ENCODE assay signal across 7 mouse cellular contexts in the genomic region with DNA sequence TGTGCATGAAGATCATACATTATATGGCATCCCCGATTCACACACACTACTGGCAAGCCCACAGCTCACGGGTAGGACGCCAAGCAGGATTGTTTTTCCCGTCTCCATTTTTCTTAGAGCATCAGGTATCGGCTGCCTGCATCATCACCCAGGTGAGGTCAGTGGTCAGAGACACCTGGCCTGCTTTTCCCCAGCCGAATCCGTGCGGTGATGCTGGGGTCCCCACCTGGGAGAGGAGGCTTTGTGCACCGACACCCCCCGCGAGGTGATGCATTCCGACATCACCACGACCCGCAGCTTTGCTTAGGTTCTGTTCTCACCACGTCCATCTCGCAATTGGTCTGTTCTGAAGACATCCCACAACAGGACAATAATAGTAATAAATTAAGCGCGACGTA. TPM values are rescaled to one million over a fixed set of nuclear protein-coding genes. Genes with fewer than 3 reads are reported as not detected.
DNase-seq lines count a peak whose midpoint lies in the region; ATAC-seq and TF ChIP-seq lines count a peak whose summit lies in the region.

No protein-coding gene starts in this region.

- TF ChIP-seq CTCF in layer of hippocampus, adult 2 months (conservative IDR thresholded peaks at IDR 0.05): no peak
- TF ChIP-seq CTCF in bone marrow, adult 2 months (IDR thresholded peaks at IDR 0.05; ENCODE audit: control insufficient read depth, insufficient read depth, low read length): no peak

- H3K36me3 ChIP-seq in embryonic facial prominence, embryonic 14.5 days (ENCODE audit: control insufficient read depth, insufficient read depth, low read length): no peaks in the 10 kb centered on the region
- no peaks in the 10 kb centered on the region for H3K36me3 ChIP-seq in intestine, embryonic 15.5 days
- no peaks in the 10 kb centered on the region for H3K36me3 ChIP-seq in neural tube, embryonic 13.5 days

- peak overlapping the region; percentile 77 for H3K9ac ChIP-seq in embryonic facial prominence, embryonic 14.5 days (ENCODE audit: low read depth, low read length)
- peak overlapping the region; percentile 60 for H3K9ac ChIP-seq in intestine, embryonic 15.5 days
- H3K9ac ChIP-seq in neural tube, embryonic 13.5 days: peak overlapping the region; percentile 89

- TF ChIP-seq POLR2A in bone marrow, adult 2 months (IDR thresholded peaks at IDR 0.05; ENCODE audit: borderline replicate concordance, control insufficient read depth, low read depth, low read length): no peak

- peak overlapping the region; percentile 95 for H3K4me2 ChIP-seq in embryonic facial prominence, embryonic 14.5 days (ENCODE audit: low read depth, low read length)
- H3K4me2 ChIP-seq in intestine, embryonic 15.5 days (replicated peaks): peak overlapping the region; percentile 99
- H3K4me2 ChIP-seq in neural tube, embryonic 13.5 days: peak overlapping the region; percentile 84

- 0 out of 2 replicates have a peak, but pooled peaks have one; percentile 15 for ATAC-seq in embryonic facial prominence, embryonic 14.5 days (ENCODE audit: low read depth)
- ATAC-seq in intestine, embryonic 15.5 days: peak; percentile 39
- peak; percentile 65 for ATAC-seq in neural tube, embryonic 13.5 days (ENCODE audit: low read depth)

- H3K27ac ChIP-seq in layer of hippocampus, adult 2 months: peak overlapping the region; percentile 80
- no peak overlapping the region for H3K27ac ChIP-seq in bone marrow, adult 2 months (ENCODE audit: control insufficient read depth, insufficient read depth, low read depth, low read length, poor library complexity)
- no peak overlapping the region for H3K27ac ChIP-seq in embryonic facial prominence, embryonic 14.5 days (replicated peaks; ENCODE audit: low read depth, low read length)
- no peak overlapping the region for H3K27ac ChIP-seq in intestine, embryonic 15.5 days
- peak overlapping the region; percentile 79 for H3K27ac ChIP-seq in neural tube, embryonic 13.5 days (replicated peaks)

- DNase-seq in layer of hippocampus, adult 2 months (ENCODE audit: low spot score in 2 of 2): no peak
- no peak for DNase-seq in layer of hippocampus, adult 9-11 months
- no peak for DNase-seq in embryonic facial prominence, embryonic 14.5 days (ENCODE audit: low spot score)
- DNase-seq in retina, postnatal 1 day: no peak

- no peaks in the 10 kb centered on the region for H3K9me3 ChIP-seq in embryonic facial prominence, embryonic 14.5 days (ENCODE audit: control insufficient read depth, low read length)
- no peaks in the 10 kb centered on the region for H3K9me3 ChIP-seq in intestine, embryonic 15.5 days
- H3K9me3 ChIP-seq in neural tube, embryonic 13.5 days: no peaks in the 10 kb centered on the region

- H3K27me3 ChIP-seq in embryonic facial prominence, embryonic 14.5 days (replicated peaks; ENCODE audit: control insufficient read depth, insufficient read depth, low read length): peaks cover 17% of the 10 kb centered on the region
- peaks cover 14% of the 10 kb centered on the region for H3K27me3 ChIP-seq in intestine, embryonic 15.5 days (replicated peaks)
- peaks cover 15% of the 10 kb centered on the region for H3K27me3 ChIP-seq in neural tube, embryonic 13.5 days

- peak overlapping the region; percentile 74 for H3K4me3 ChIP-seq in layer of hippocampus, adult 2 months
- peak overlapping the region; percentile 39 for H3K4me3 ChIP-seq in bone marrow, adult 2 months (replicated peaks; ENCODE audit: control insufficient read depth, low read depth, low read length)
- H3K4me3 ChIP-seq in embryonic facial prominence, embryonic 14.5 days (ENCODE audit: low read depth, low read length): peak overlapping the region; percentile 73
- peak overlapping the region; percentile 72 for H3K4me3 ChIP-seq in intestine, embryonic 15.5 days (replicated peaks)
- H3K4me3 ChIP-seq in neural tube, embryonic 13.5 days: peak overlapping the region; percentile 76

- no peaks in the 10 kb centered on the region for H3K4me1 ChIP-seq in bone marrow, adult 2 months (ENCODE audit: control insufficient read depth, insufficient read depth, low read length)
- 0 out of 2 replicates have a peak, but pooled peaks cover 2% of the 10 kb centered on the region for H3K4me1 ChIP-seq in embryonic facial prominence, embryonic 14.5 days (ENCODE audit: control insufficient read depth, insufficient read depth, low read length)
- H3K4me1 ChIP-seq in intestine, embryonic 15.5 days (replicated peaks): 0 out of 2 replicates have a peak, but pooled peaks cover 3% of the 10 kb centered on the region
- peaks cover 8% of the 10 kb centered on the region; the same call in 1 of the 2 replicates for H3K4me1 ChIP-seq in neural tube, embryonic 13.5 days (replicated peaks)

- WGBS in bone marrow, adult 2 months: 6% methylated on average over 19 of the region's 19 CpGs
- 3% methylated on average over 18 of the region's 19 CpGs for WGBS in embryonic facial prominence, embryonic 14.5 days
- 3% methylated on average over 19 of the region's 19 CpGs for WGBS in intestine, embryonic 15.5 days
- WGBS in neural tube, embryonic 13.5 days: 2% methylated on average over 19 of the region's 19 CpGs

RNA-seq across cellular contexts. Expression of gene Ica1l, which starts 0.6 kb away (rescaled TPM):
- 10 to 100 TPM; 35.6 to 39.5 TPM for total RNA-seq in layer of hippocampus, adult 2 months (2021)
- not detected in 2 replicates for polyA plus RNA-seq in bone marrow, adult 2 months (2011; ENCODE audit: insufficient read depth, insufficient read length, low replicate concordance, missing spikeins)
- polyA plus RNA-seq in embryonic facial prominence, embryonic 14.5 days (2014; fragmentation: Nextera tagmentation; extraction: Ambion mirVana): 1.9 and 2.5 TPM in 2 replicates
- 1.1 and 1.3 TPM in 2 replicates for polyA plus RNA-seq in intestine, embryonic 15.5 days (2015; fragmentation: Nextera tagmentation; extraction: Ambion mirVana)
- polyA plus RNA-seq in neural tube, embryonic 13.5 days (2015; fragmentation: Nextera tagmentation; extraction: Ambion mirVana): 33.1 and 33.4 TPM in 2 replicates

RNA-seq across cellular contexts. Expression of gene Carf, which starts 55.6 kb away (rescaled TPM):
- total RNA-seq in layer of hippocampus, adult 2 months (2021): 10 to 100 TPM; 26.3 to 26.5 TPM
- polyA plus RNA-seq in bone marrow, adult 2 months (2011; ENCODE audit: insufficient read depth, insufficient read length, low replicate concordance, missing spikeins): 1.5 and 3.6 TPM in 2 replicates
- 6.3 and 7.1 TPM in 2 replicates for polyA plus RNA-seq in embryonic facial prominence, embryonic 14.5 days (2014; fragmentation: Nextera tagmentation; extraction: Ambion mirVana)
- 4.9 and 5.0 TPM in 2 replicates for polyA plus RNA-seq in intestine, embryonic 15.5 days (2015; fragmentation: Nextera tagmentation; extraction: Ambion mirVana)
- polyA plus RNA-seq in neural tube, embryonic 13.5 days (2015; fragmentation: Nextera tagmentation; extraction: Ambion mirVana): 7.9 and 8.3 TPM in 2 replicates

RNA-seq across cellular contexts. Expression of gene Wdr12, which starts 56.0 kb away (rescaled TPM):
- total RNA-seq in layer of hippocampus, adult 2 months (2021): 10 to 100 TPM; 30.2 to 31.4 TPM
- polyA plus RNA-seq in bone marrow, adult 2 months (2011; ENCODE audit: insufficient read depth, insufficient read length, low replicate concordance, missing spikeins): 13.7 and 23.6 TPM in 2 replicates
- 45.6 and 45.7 TPM in 2 replicates for polyA plus RNA-seq in embryonic facial prominence, embryonic 14.5 days (2014; fragmentation: Nextera tagmentation; extraction: Ambion mirVana)
- 53.0 and 53.8 TPM in 2 replicates for polyA plus RNA-seq in intestine, embryonic 15.5 days (2015; fragmentation: Nextera tagmentation; extraction: Ambion mirVana)
- 43.6 and 44.9 TPM in 2 replicates for polyA plus RNA-seq in neural tube, embryonic 13.5 days (2015; fragmentation: Nextera tagmentation; extraction: Ambion mirVana)

Comparison
In these comparisons a context has a peak if more than half of its experiments do, and no peak if none do; other contexts are left out.
1. H3K27ac ChIP-seq: peak in layer of hippocampus, adult 2 months (single experiment) and neural tube, embryonic 13.5 days (single experiment); none in bone marrow, adult 2 months (single experiment), embryonic facial prominence, embryonic 14.5 days (single experiment) and intestine, embryonic 15.5 days (single experiment).
2. ATAC-seq: peak in every context shown above with its lines; median percentile 65 in neural tube, embryonic 13.5 days; 39 in intestine, embryonic 15.5 days; 15 in embryonic facial prominence, embryonic 14.5 days.
3. Peak in every context shown above with its lines, with median percentiles within 50 percentile points of each other: H3K4me3 ChIP-seq, H3K4me2 ChIP-seq and H3K9ac ChIP-seq.